Comparison of ENCODE assay signal across 8 mouse cellular contexts in genomic region chr2:157134479-157134931, GRCm38 (mm10). TPM values are rescaled to one million over a fixed set of nuclear protein-coding genes. Genes with fewer than 3 reads are reported as not detected.
DNase-seq lines count a peak whose midpoint lies in the region; ATAC-seq and TF ChIP-seq lines count a peak whose summit lies in the region.

No protein-coding gene starts in this region.

- peak overlapping the region; percentile 86 for H3K4me3 ChIP-seq in cerebellum, adult 2 months (replicated peaks; ENCODE audit: insufficient read depth, low read depth, low read length)
- peak overlapping the region; percentile 87 for H3K4me3 ChIP-seq in C2C12 (ENCODE audit: insufficient read depth, poor library complexity, severe bottlenecking)
- H3K4me3 ChIP-seq in embryonic facial prominence, embryonic 14.5 days (ENCODE audit: low read depth, low read length) = peak overlapping the region; percentile 65
- peak overlapping the region; percentile 84 for H3K4me3 ChIP-seq in hindbrain, embryonic 10.5 days
- peak overlapping the region; percentile 87 for H3K4me3 ChIP-seq in liver, embryonic 16.5 days (ENCODE audit: low read depth, low read length)

- no peaks in the 10 kb centered on the region for H3K9me3 ChIP-seq in embryonic facial prominence, embryonic 14.5 days (ENCODE audit: control insufficient read depth, low read length)
- 0 out of 2 replicates have a peak, but pooled peaks cover 4% of the 10 kb centered on the region for H3K9me3 ChIP-seq in hindbrain, embryonic 10.5 days
- H3K9me3 ChIP-seq in liver, embryonic 16.5 days (replicated peaks; ENCODE audit: control insufficient read depth, low read length) = no peaks in the 10 kb centered on the region

- TF ChIP-seq POLR2A in cerebellum, adult 2 months (IDR thresholded peaks at IDR 0.05; ENCODE audit: borderline replicate concordance, insufficient read depth, low read length) = no peak

- no peaks in the 10 kb centered on the region for H3K27me3 ChIP-seq in cerebellum, adult 2 months (ENCODE audit: control insufficient read depth, insufficient read depth, low read length)
- H3K27me3 ChIP-seq in C2C12 (ENCODE audit: control insufficient read depth, insufficient read depth, insufficient read length) = no peaks in the 10 kb centered on the region
- no peaks in the 10 kb centered on the region for H3K27me3 ChIP-seq in embryonic facial prominence, embryonic 14.5 days (replicated peaks; ENCODE audit: control insufficient read depth, insufficient read depth, low read length)
- no peaks in the 10 kb centered on the region for H3K27me3 ChIP-seq in hindbrain, embryonic 10.5 days (ENCODE audit: insufficient read depth, poor library complexity, severe bottlenecking)
- H3K27me3 ChIP-seq in liver, embryonic 16.5 days (ENCODE audit: control insufficient read depth, insufficient read depth, low read depth, low read length) = no peaks in the 10 kb centered on the region

- peak overlapping the region; percentile 84 for H3ac ChIP-seq in C2C12 (ENCODE audit: control insufficient read depth, insufficient read length, low read depth)

- 1% methylated on average over 25 of the region's 25 CpGs for WGBS in cerebellum, adult 2 months
- WGBS in embryonic facial prominence, embryonic 14.5 days = under 1% methylated on average over 15 of the region's 25 CpGs
- under 1% methylated on average over 25 of the region's 25 CpGs for WGBS in hindbrain, embryonic 10.5 days
- under 1% methylated on average over 25 of the region's 25 CpGs for WGBS in liver, embryonic 16.5 days (ENCODE audit: insufficient replicate concordance)

- no peak overlapping the region for H3K27ac ChIP-seq in cerebellum, adult 2 months (ENCODE audit: insufficient read depth, low read length)
- peak overlapping the region; percentile 61 for H3K27ac ChIP-seq in embryonic facial prominence, embryonic 14.5 days (replicated peaks; ENCODE audit: low read depth, low read length)
- H3K27ac ChIP-seq in hindbrain, embryonic 10.5 days = peak overlapping the region; percentile 87
- H3K27ac ChIP-seq in liver, embryonic 16.5 days (ENCODE audit: low read length) = peak overlapping the region; percentile 83

- H3K79me3 ChIP-seq in C2C12 (ENCODE audit: low read depth) = peaks cover 25% of the 10 kb centered on the region

- H3K36me3 ChIP-seq in C2C12 (ENCODE audit: control insufficient read depth, insufficient read depth) = peaks cover 2% of the 10 kb centered on the region
- no peaks in the 10 kb centered on the region for H3K36me3 ChIP-seq in embryonic facial prominence, embryonic 14.5 days (ENCODE audit: control insufficient read depth, insufficient read depth, low read length)
- H3K36me3 ChIP-seq in hindbrain, embryonic 10.5 days = no peaks in the 10 kb centered on the region
- no peaks in the 10 kb centered on the region for H3K36me3 ChIP-seq in liver, embryonic 16.5 days (ENCODE audit: control insufficient read depth, insufficient read depth)

- H3K4me1 ChIP-seq in cerebellum, adult 2 months (ENCODE audit: control insufficient read depth, insufficient read depth, low read length) = no peaks in the 10 kb centered on the region
- peaks cover 6% of the 10 kb centered on the region; the same call in 1 of the 2 replicates for H3K4me1 ChIP-seq in embryonic facial prominence, embryonic 14.5 days (ENCODE audit: control insufficient read depth, insufficient read depth, low read length)
- peaks cover 15% of the 10 kb centered on the region for H3K4me1 ChIP-seq in hindbrain, embryonic 10.5 days (replicated peaks)
- H3K4me1 ChIP-seq in liver, embryonic 16.5 days (ENCODE audit: control insufficient read depth, low read depth, low read length) = peaks cover 28% of the 10 kb centered on the region

- H3K9ac ChIP-seq in embryonic facial prominence, embryonic 14.5 days (ENCODE audit: low read depth, low read length) = peak overlapping the region; percentile 74
- peak overlapping the region; percentile 83 for H3K9ac ChIP-seq in liver, embryonic 16.5 days (ENCODE audit: low read depth, low read length)

- ATAC-seq in embryonic facial prominence, embryonic 14.5 days (ENCODE audit: low read depth) = peak; percentile 43
- peak; percentile 36 for ATAC-seq in liver, embryonic 16.5 days (ENCODE audit: low read depth)

- peak overlapping the region; percentile 88 for H3K4me2 ChIP-seq in embryonic facial prominence, embryonic 14.5 days (ENCODE audit: low read depth, low read length)
- H3K4me2 ChIP-seq in liver, embryonic 16.5 days (ENCODE audit: low read depth, low read length) = peak overlapping the region; percentile 97

- DNase-seq in cerebellum, adult 2 months = no peak
- DNase-seq in cerebellum, postnatal 36 days = no peak
- DNase-seq in embryonic facial prominence, embryonic 14.5 days (ENCODE audit: low spot score) = no peak
- no peak for DNase-seq in hindbrain, embryonic 10.5 days (ENCODE audit: low spot score)
- DNase-seq in spleen, postnatal 4 days (ENCODE audit: low spot score in 2 of 2) = peak; percentile 57 to 82
- DNase-seq in c-Kit-positive CD71-positive TER-119-positive erythroid progenitor cells, embryonic 14.5 days (ENCODE audit: low spot score) = no peak

- no peak for TF ChIP-seq CTCF in cerebellum, adult 2 months (IDR thresholded peaks at IDR 0.05; ENCODE audit: borderline replicate concordance, insufficient read depth, low read depth, low read length)
- no peak for TF ChIP-seq CTCF in C2C12 (IDR thresholded peaks at IDR 0.05; ENCODE audit: control insufficient read depth, insufficient read depth, insufficient read length)

- peaks cover 50% of the 10 kb centered on the region for H3K79me2 ChIP-seq in C2C12 (ENCODE audit: control insufficient read depth, insufficient read depth)

TF ChIP-seq in C2C12, 6 proteins besides CTCF, POLR2A, EP300 and RAD21:
- no peak for TF ChIP-seq FOSL1 (IDR thresholded peaks at IDR 0.05; ENCODE audit: insufficient read depth, low read length, poor library complexity, severe bottlenecking)
- TF ChIP-seq MYOD1 (IDR thresholded peaks at IDR 0.05; ENCODE audit: control insufficient read depth, insufficient read length, low read depth) = no peak
- no peak for TF ChIP-seq MAX (IDR thresholded peaks at IDR 0.05)
- no peak for TF ChIP-seq MYOG (IDR thresholded peaks at IDR 0.05; ENCODE audit: control insufficient read depth, extremely low read depth, insufficient read length)
- no peak for TF ChIP-seq CEBPB (IDR thresholded peaks at IDR 0.05; ENCODE audit: low read depth)
- no peak for TF ChIP-seq USF1 (IDR thresholded peaks at IDR 0.05; ENCODE audit: low read depth)

RNA-seq across cellular contexts. Expression of gene Samhd1, which starts 0.6 kb away (rescaled TPM):
- 22.4 and 22.6 TPM in 2 replicates for polyA plus RNA-seq in cerebellum, adult 2 months (2012; rRNA removed)
- polyA plus RNA-seq in C2C12 (2012; fragmentation: generic; extraction: Trizol) = 30.2 TPM
- polyA plus RNA-seq in embryonic facial prominence, embryonic 14.5 days (2014; fragmentation: Nextera tagmentation; extraction: Ambion mirVana) = 23.6 and 24.0 TPM in 2 replicates
- polyA plus RNA-seq in hindbrain, embryonic 10.5 days (2016; fragmentation: Nextera tagmentation; extraction: Ambion mirVana) = 18.8 and 22.9 TPM in 2 replicates
- 14.9 and 16.3 TPM in 2 replicates for polyA plus RNA-seq in liver, embryonic 16.5 days (2015; fragmentation: Nextera tagmentation; extraction: Ambion mirVana)

RNA-seq across cellular contexts. Expression of gene Tldc2, which starts 47.6 kb away (rescaled TPM):
- polyA plus RNA-seq in cerebellum, adult 2 months (2012; rRNA removed) = 6.0 and 7.1 TPM in 2 replicates
- polyA plus RNA-seq in C2C12 (2012; fragmentation: generic; extraction: Trizol) = not detected
- not detected in 2 replicates for polyA plus RNA-seq in embryonic facial prominence, embryonic 14.5 days (2014; fragmentation: Nextera tagmentation; extraction: Ambion mirVana)
- not detected in 2 replicates for polyA plus RNA-seq in hindbrain, embryonic 10.5 days (2016; fragmentation: Nextera tagmentation; extraction: Ambion mirVana)
- polyA plus RNA-seq in liver, embryonic 16.5 days (2015; fragmentation: Nextera tagmentation; extraction: Ambion mirVana) = not detected in 2 replicates

RNA-seq across cellular contexts. Expression of gene Soga1, which starts 55.5 kb away (rescaled TPM):
- polyA plus RNA-seq in cerebellum, adult 2 months (2012; rRNA removed) = 38.3 and 50.1 TPM in 2 replicates
- polyA plus RNA-seq in C2C12 (2012; fragmentation: generic; extraction: Trizol) = 13.9 TPM
- polyA plus RNA-seq in embryonic facial prominence, embryonic 14.5 days (2014; fragmentation: Nextera tagmentation; extraction: Ambion mirVana) = 5.2 and 6.3 TPM in 2 replicates
- 3.7 and 4.0 TPM in 2 replicates for polyA plus RNA-seq in hindbrain, embryonic 10.5 days (2016; fragmentation: Nextera tagmentation; extraction: Ambion mirVana)
- 1.4 and 1.8 TPM in 2 replicates for polyA plus RNA-seq in liver, embryonic 16.5 days (2015; fragmentation: Nextera tagmentation; extraction: Ambion mirVana)

Comparison
In these comparisons a context has a peak if more than half of its experiments do, and no peak if none do; other contexts are left out.
1. DNase-seq: peak in spleen, postnatal 4 days (2 of 2); none in cerebellum, adult 2 months (0 of 2), cerebellum, postnatal 36 days (0 of 2), embryonic facial prominence, embryonic 14.5 days (single experiment), hindbrain, embryonic 10.5 days (single experiment) and c-Kit-positive CD71-positive TER-119-positive erythroid progenitor cells, embryonic 14.5 days (single experiment).
2. Peak in every context shown above with its lines, with median percentiles within 50 percentile points of each other: H3K4me3 ChIP-seq.